Mouse (Mus musculus) C2C12 (cell line): ENCODE results near the gene Mthfsd.

Experiments used
- CTCF ChIP-seq: IDR thresholded peaks from one replicate; pipeline ENCODE4 v1.5.1; 2011; ENCODE audit not compliant: control insufficient read depth, insufficient read depth, insufficient read length
- MAX ChIP-seq: IDR thresholded peaks from one replicate; pipeline ENCODE4 v1.6.1; 2011; ENCODE audit warnings: mild to moderate bottlenecking, control low read depth

DNA sequence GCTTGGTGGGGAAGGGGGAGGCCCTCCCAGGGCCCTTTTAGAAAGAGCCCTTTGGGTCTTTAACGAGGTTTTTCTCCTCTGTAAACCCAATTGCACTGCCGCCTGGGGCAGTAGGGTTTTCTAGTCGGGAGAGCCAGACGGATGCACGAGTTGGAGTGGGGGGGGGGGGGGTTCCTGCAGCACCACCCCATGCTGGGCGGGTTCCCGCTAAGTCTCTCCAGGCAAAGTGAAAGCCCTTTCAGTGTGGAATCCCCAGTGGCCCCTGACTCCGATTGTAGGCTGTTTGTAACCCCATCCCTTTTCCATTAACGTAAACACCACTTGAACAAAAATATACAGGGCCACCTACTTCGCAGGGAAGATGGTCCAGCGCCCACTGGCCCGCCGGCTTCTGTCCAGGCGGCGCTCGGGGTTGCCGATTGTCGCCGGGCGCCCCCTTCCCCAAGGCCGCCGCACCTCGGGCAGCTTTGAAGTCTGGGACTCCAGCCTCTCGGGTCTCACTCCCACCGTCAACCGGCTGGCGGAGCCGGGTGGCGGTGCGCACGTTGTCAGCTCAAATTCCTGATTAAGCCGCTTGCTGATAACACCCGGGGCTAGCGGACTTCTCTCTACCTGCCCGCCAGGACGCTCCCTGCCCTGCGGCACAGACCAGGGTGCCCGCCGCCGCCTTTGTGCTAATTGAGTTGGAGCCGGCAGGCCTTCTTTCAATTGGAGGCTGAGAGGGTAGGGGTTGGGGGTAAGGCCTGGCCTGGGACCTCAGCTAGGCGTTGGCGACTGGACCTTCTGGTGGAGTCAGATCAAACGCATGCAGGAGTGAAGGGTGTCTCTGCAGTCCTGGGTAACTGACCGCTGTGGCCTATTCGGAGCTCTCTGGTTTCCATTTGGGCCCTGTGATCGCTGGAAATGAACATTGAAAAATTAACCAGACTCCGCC is 34.8 kb downstream of the Mthfsd start:
- TF ChIP-seq MAX (no peak), CTCF (no peak)
